24 mouse cellular contexts compared by ENCODE assay signal in the genomic region with DNA sequence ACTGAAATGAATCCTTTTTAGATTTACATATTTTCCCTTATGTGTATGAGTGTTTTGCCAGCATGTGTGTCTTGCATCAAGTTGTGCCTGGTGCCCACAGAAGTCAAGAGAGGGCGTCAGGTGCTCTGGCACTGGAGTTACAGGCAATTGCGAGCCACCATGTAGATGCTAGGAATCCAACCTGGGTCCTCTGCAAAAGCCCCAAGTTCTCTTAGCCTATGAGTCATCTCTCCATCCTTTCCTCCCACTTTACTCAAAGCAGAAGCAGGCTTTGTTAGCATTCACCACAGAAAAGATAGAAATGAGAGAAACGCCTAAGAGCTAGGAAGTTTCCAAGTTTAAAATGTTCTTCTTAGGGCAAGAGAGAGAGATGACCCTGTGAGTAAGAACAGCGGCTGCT. TPM values are rescaled to one million over a fixed set of nuclear protein-coding genes. Genes with fewer than 3 reads are reported as not detected.
DNase-seq lines count a peak whose midpoint lies in the region; ATAC-seq and TF ChIP-seq lines count a peak whose summit lies in the region.
"Had no signal": no experiment of that assay in that cellular context is flagged by ENCODE, and none has a peak within 500 bp of the region (broad histone marks: within the 10 kb centered on the region; RNA-seq: fewer than 3 reads in every experiment).

No protein-coding gene starts in this region.

- no peaks in the 10 kb centered on the region for H3K36me3 ChIP-seq in macrophage (ENCODE audit: inconsistent target)
- H3K36me3 ChIP-seq: forebrain, embryonic 10.5 days; G1E; heart, embryonic 10.5 days; heart, embryonic 13.5 days; hindbrain, embryonic 12.5 days; hindbrain, embryonic 15.5 days had no signal

- DNase-seq in frontal cortex, postnatal 25 days (ENCODE audit: low spot score in 2 of 2) = no peak
- DNase-seq in right cerebral cortex, adult 18-20 months = peak; percentile 20
- no peak for DNase-seq in right cerebral cortex, postnatal 10 days (ENCODE audit: low spot score in 2 of 2)
- DNase-seq in thymus, postnatal 10 days (ENCODE audit: low spot score in 2 of 2) = no peak
- DNase-seq: adrenal gland, adult 2 months; adrenal gland, postnatal 14 days; cerebellum, adult 18-20 months; cerebellum, adult 9-10 months; cerebellum, postnatal 14 days; gastrocnemius, postnatal 25 days; heart, adult 2 months; heart, postnatal 14 days had no signal

- peak; percentile 85 for ATAC-seq in frontal cortex, adult (ENCODE audit: low TSS enrichment)
- ATAC-seq in megakaryocyte progenitor cell, adult 5-6 weeks (replicated peaks; ENCODE audit: poor library complexity) = no peak
- ATAC-seq: forebrain, embryonic 13.5 days; forebrain, embryonic 16.5 days had no signal

- H3K79me2 ChIP-seq in macrophage (ENCODE audit: inconsistent target) = peaks cover 26% of the 10 kb centered on the region

- 61% methylated on average over 4 of the region's 4 CpGs for WGBS in macrophage (ENCODE audit: missing documents)

- peaks cover 48% of the 10 kb centered on the region for H3K4me1 ChIP-seq in bone marrow macrophage, adult 2 months (ENCODE audit: control insufficient read depth, insufficient read depth, low read length)

- no peak overlapping the region for H3K4me3 ChIP-seq in bone marrow macrophage, adult 2 months (ENCODE audit: insufficient read depth, low read length)
- no peak overlapping the region for H3K4me3 ChIP-seq in macrophage (ENCODE audit: inconsistent target)
- H3K4me3 ChIP-seq: forebrain, embryonic 10.5 days; forebrain, embryonic 13.5 days; heart, adult 2 months; heart, embryonic 10.5 days; heart, embryonic 13.5 days; hindbrain, embryonic 12.5 days; hindbrain, embryonic 15.5 days had no signal

- no peak for TF ChIP-seq CTCF in bone marrow macrophage, adult 2 months (IDR thresholded peaks at IDR 0.05; ENCODE audit: low read depth, low read length)

- no peak for TF ChIP-seq POLR2A in bone marrow macrophage, adult 2 months (IDR thresholded peaks at IDR 0.05; ENCODE audit: borderline replicate concordance, low read depth, low read length)

- H3K27ac ChIP-seq in bone marrow macrophage, adult 2 months (ENCODE audit: insufficient read depth, low read depth, low read length) = peak overlapping the region; percentile 45
- peak overlapping the region; percentile 31 for H3K27ac ChIP-seq in macrophage
- H3K27ac ChIP-seq: forebrain, embryonic 10.5 days; forebrain, embryonic 13.5 days; heart, adult 2 months; heart, embryonic 10.5 days; heart, embryonic 13.5 days; hindbrain, embryonic 12.5 days; hindbrain, embryonic 15.5 days had no signal

RNA-seq across cellular contexts. Expression of gene Themis2, which starts 3.7 kb away (rescaled TPM):
- 132 and 141 TPM in 2 replicates for polyA plus RNA-seq in bone marrow macrophage, adult 2 months (2012; ENCODE audit: insufficient read depth, insufficient read length, missing spikeins)
- 100 to 1,000 TPM in 19 of 26 experiments, 10 to 100 TPM in 7; 17.5 to 808 (median 224) TPM for total RNA-seq in macrophage (2018; cell fraction: chromatin; rRNA removed)
- total RNA-seq in macrophage (2018; cell fraction: cytosol; rRNA removed) = 100 to 1,000 TPM in 24 of 26 experiments, 10 to 100 TPM in 2; 70.8 to 956 (median 317) TPM
- 1,000 to 10,000 TPM in 5 of 26 experiments, 100 to 1,000 TPM in 17, 10 to 100 TPM in 4; 58.3 to 1,365 (median 493) TPM for total RNA-seq in macrophage (2018; cell fraction: nucleus; rRNA removed)
- polyA plus RNA-seq in macrophage (2018) = 131 to 255 TPM (median 207 TPM) in 3 replicates
- total RNA-seq in megakaryocyte progenitor cell, adult 5-6 weeks (2015) = 27.5 and 35.0 TPM in 2 replicates
- 18.9 and 23.6 TPM in 2 replicates for total RNA-seq in megakaryocyte progenitor cell, adult 5-6 weeks (2017)

RNA-seq across cellular contexts. Expression of gene Rpa2, which starts 31.7 kb away (rescaled TPM):
- 18.4 and 21.8 TPM in 2 replicates for polyA plus RNA-seq in bone marrow macrophage, adult 2 months (2012; ENCODE audit: insufficient read depth, insufficient read length, missing spikeins)
- total RNA-seq in macrophage (2018; cell fraction: chromatin; rRNA removed) = 10 to 100 TPM in 6 of 26 experiments, 1 to 10 TPM in 17, under 1 TPM in 1, not detected in 2; 0.62 to 21.0 (median 7.1) TPM
- 1 to 10 TPM; 3.1 to 8.9 (median 6.4) TPM for total RNA-seq in macrophage (2018; cell fraction: cytosol; rRNA removed)
- total RNA-seq in macrophage (2018; cell fraction: nucleus; rRNA removed) = 10 to 100 TPM in 2 of 26 experiments, 1 to 10 TPM in 24; 1.1 to 34.1 (median 5.0) TPM
- 6.0 to 44.1 TPM (median 7.6 TPM) in 3 replicates for polyA plus RNA-seq in macrophage (2018)
- total RNA-seq in megakaryocyte progenitor cell, adult 5-6 weeks (2015) = 62.3 and 65.5 TPM in 2 replicates
- 56.2 and 68.4 TPM in 2 replicates for total RNA-seq in megakaryocyte progenitor cell, adult 5-6 weeks (2017)

RNA-seq across cellular contexts. Expression of gene Smpdl3b, which starts 42.8 kb away (rescaled TPM):
- 8.8 and 9.1 TPM in 2 replicates for polyA plus RNA-seq in bone marrow macrophage, adult 2 months (2012; ENCODE audit: insufficient read depth, insufficient read length, missing spikeins)
- total RNA-seq in macrophage (2018; cell fraction: chromatin; rRNA removed) = 1 to 10 TPM in 11 of 26 experiments, under 1 TPM in 8, not detected in 7; 0.38 to 3.7 (median 1.2) TPM
- 1 to 10 TPM in 20 of 26 experiments, under 1 TPM in 6; 0.51 to 7.5 (median 2.2) TPM for total RNA-seq in macrophage (2018; cell fraction: cytosol; rRNA removed)
- 10 to 100 TPM in 8 of 26 experiments, 1 to 10 TPM in 14, under 1 TPM in 4; 0.85 to 22.2 (median 5.7) TPM for total RNA-seq in macrophage (2018; cell fraction: nucleus; rRNA removed)
- 1.0 to 8.5 TPM (median 1.9 TPM) in 3 replicates for polyA plus RNA-seq in macrophage (2018)
- 0.07 TPM in 1 of 2 replicates, not detected in the other for total RNA-seq in megakaryocyte progenitor cell, adult 5-6 weeks (2015)
- 0.33 TPM in 1 of 2 replicates, not detected in the other for total RNA-seq in megakaryocyte progenitor cell, adult 5-6 weeks (2017)

RNA-seq across cellular contexts. Expression of gene Ppp1r8, which starts 43.1 kb away (rescaled TPM):
- 24.3 and 28.5 TPM in 2 replicates for polyA plus RNA-seq in bone marrow macrophage, adult 2 months (2012; ENCODE audit: insufficient read depth, insufficient read length, missing spikeins)
- total RNA-seq in macrophage (2018; cell fraction: chromatin; rRNA removed) = 10 to 100 TPM in 22 of 26 experiments, 1 to 10 TPM in 4; 8.5 to 28.9 (median 17.0) TPM
- total RNA-seq in macrophage (2018; cell fraction: cytosol; rRNA removed) = 10 to 100 TPM in 24 of 26 experiments, 1 to 10 TPM in 2; 9.1 to 26.5 (median 19.4) TPM
- 10 to 100 TPM in 21 of 26 experiments, 1 to 10 TPM in 5; 8.0 to 30.6 (median 14.2) TPM for total RNA-seq in macrophage (2018; cell fraction: nucleus; rRNA removed)
- 19.7 to 37.4 TPM (median 26.3 TPM) in 3 replicates for polyA plus RNA-seq in macrophage (2018)
- total RNA-seq in megakaryocyte progenitor cell, adult 5-6 weeks (2015) = 36.1 and 42.9 TPM in 2 replicates
- 62.9 and 71.0 TPM in 2 replicates for total RNA-seq in megakaryocyte progenitor cell, adult 5-6 weeks (2017)
